Mouse (Mus musculus) stomach, postnatal 0 days (tissue): Measurements from ENCODE around the gene Ypel3.

ENCODE experiments used
- CTCF ChIP-seq: IDR thresholded peaks from 2 replicates; pipeline ENCODE4 v1.5.1; 2016; ENCODE audit warnings: antibody characterized with exemption, low read depth, mild to moderate bottlenecking, moderate library complexity
- EP300 ChIP-seq: optimal IDR thresholded peaks from 2 replicates; pipeline ENCODE3; 2016; ENCODE audit warnings: antibody characterized with exemption

GRCm38 (mm10) chr7:126803181-126803580, 26.4 kb downstream of the Ypel3 start:
- TF ChIP-seq CTCF (no peak), EP300 (no peak)
